Mouse (Mus musculus) brain, embryonic 14.5 days (tissue): Measurements from ENCODE around the gene Snx17.

Experiments
- CTCF ChIP-seq: fragments of 200-500 bp; IDR thresholded peaks from 2 replicates; pipeline ENCODE4 v1.5.1; 2012; ENCODE audit warnings: inconsistent platforms, mild to moderate bottlenecking, moderate library complexity, borderline replicate concordance; ENCODE audit not compliant: insufficient read depth, insufficient read length; ENCODE audit errors: extremely low read depth
- POLR2A ChIP-seq: fragments of 200-500 bp; IDR thresholded peaks from 2 replicates; pipeline ENCODE4 v1.6.1; 2012; ENCODE audit warnings: mild to moderate bottlenecking, inconsistent platforms, borderline replicate concordance; ENCODE audit not compliant: poor library complexity, insufficient read depth, insufficient read length, severe bottlenecking; ENCODE audit errors: extremely low read depth

- TF ChIP-seq POLR2A (no peak), CTCF (no peak)
Measured at GRCm38 (mm10) chr5:31168630-31169029, 24.4 kb upstream of the Snx17 start.
